Mouse (Mus musculus) MEL (cell line): ENCODE measurements around the gene Tnc.

Experiments
- BHLHE40 ChIP-seq: IDR thresholded peaks from 2 replicates; pipeline ENCODE4 v1.6.1; 2012; ENCODE audit warnings: low read depth, mild to moderate bottlenecking, inconsistent platforms, low read length, improper control_type of control experiment, borderline replicate concordance
- CTCF ChIP-seq, 3 experiments: IDR thresholded peaks in 2 of 3; conservative IDR thresholded peaks in 1 of 3; 2 replicates each; pipeline ENCODE4 v1.5.1; 2011 to 2012; ENCODE audit warnings: low read length in 3 of 3, low read depth in 2 of 3, mild to moderate bottlenecking in 2 of 3, improper control_type of control experiment in 1 of 3, inconsistent platforms in 1 of 3, mixed read lengths in 1 of 3, moderate library complexity in 1 of 3; ENCODE audit not compliant: control insufficient read depth in 1 of 3, insufficient read depth in 1 of 3, poor library complexity in 1 of 3, severe bottlenecking in 1 of 3
- E2F4 ChIP-seq: IDR thresholded peaks from 2 replicates; pipeline ENCODE4 v1.6.1; 2011; ENCODE audit warnings: low read depth, low read length, improper control_type of control experiment, borderline replicate concordance
- GABPA ChIP-seq: IDR thresholded peaks from 2 replicates; pipeline ENCODE4 v1.6.1; 2012; ENCODE audit warnings: low read depth, mild to moderate bottlenecking, inconsistent platforms, low read length, improper control_type of control experiment, moderate library complexity
- HCFC1 ChIP-seq: IDR thresholded peaks from 2 replicates; pipeline ENCODE4 v1.6.1; 2012; ENCODE audit warnings: low read depth, mild to moderate bottlenecking, inconsistent platforms, low read length, improper control_type of control experiment, moderate library complexity
- MAX ChIP-seq: IDR thresholded peaks from 2 replicates; pipeline ENCODE4 v1.6.1; 2011; ENCODE audit warnings: low read length, improper control_type of control experiment
- MEF2A ChIP-seq: IDR thresholded peaks from 2 replicates; pipeline ENCODE4 v1.6.1; 2014; ENCODE audit warnings: low read depth, mild to moderate bottlenecking, inconsistent platforms, low read length, improper control_type of control experiment; ENCODE audit not compliant: poor library complexity, insufficient replicate concordance, severe bottlenecking; ENCODE audit errors: extremely low read depth
- NRF1 ChIP-seq: IDR thresholded peaks from 2 replicates; pipeline ENCODE4 v1.6.1; 2014; ENCODE audit warnings: low read depth, mild to moderate bottlenecking, inconsistent platforms, low read length, improper control_type of control experiment, moderate library complexity; ENCODE audit not compliant: poor library complexity, insufficient read depth, severe bottlenecking
- USF1 ChIP-seq: IDR thresholded peaks from 2 replicates; pipeline ENCODE4 v1.6.1; 2014; ENCODE audit warnings: low read depth, mild to moderate bottlenecking, inconsistent platforms, low read length, improper control_type of control experiment, moderate library complexity
- USF2 ChIP-seq, 2 experiments: IDR thresholded peaks; 2 replicates each; pipeline ENCODE4 v1.6.1; 2011 to 2012; ENCODE audit warnings: improper control_type of control experiment in 2 of 2, low read length in 2 of 2, borderline replicate concordance in 1 of 2, inconsistent platforms in 1 of 2, low read depth in 1 of 2, mild to moderate bottlenecking in 1 of 2; ENCODE audit not compliant: insufficient read depth in 1 of 2
- ZC3H11A ChIP-seq: IDR thresholded peaks from 2 replicates; pipeline ENCODE4 v1.6.1; 2012; ENCODE audit warnings: low read depth, mild to moderate bottlenecking, inconsistent platforms, low read length, improper control_type of control experiment
- ZKSCAN1 ChIP-seq: IDR thresholded peaks from 2 replicates; pipeline ENCODE4 v1.6.1; 2012; ENCODE audit warnings: low read depth, mild to moderate bottlenecking, inconsistent platforms, low read length, improper control_type of control experiment, moderate library complexity

DNA sequence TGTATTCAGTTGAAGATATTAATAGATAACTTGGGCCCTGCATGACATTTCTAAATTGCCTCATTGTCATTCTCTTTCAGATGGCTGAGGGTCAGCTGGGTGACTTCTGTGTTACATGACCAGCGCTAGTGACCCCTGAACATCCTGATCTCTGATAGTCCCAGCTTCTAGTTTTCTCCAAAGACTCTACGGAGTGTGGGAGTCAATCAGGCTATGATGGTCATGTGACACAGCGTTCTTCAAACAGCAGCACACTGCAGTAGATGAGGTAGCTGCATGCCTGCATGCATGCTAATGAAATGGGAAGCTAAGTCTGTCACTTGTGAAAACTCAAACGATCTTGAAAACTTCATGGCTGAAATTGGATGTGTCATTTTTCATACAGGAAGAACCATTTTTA is 41.6 kb downstream of the Tnc start:
- TF ChIP-seq CTCF (IDR thresholded peaks at IDR 0.05 in 2 of 3, conservative IDR thresholded peaks at IDR 0.05 in 1 of 3; ENCODE audit: control insufficient read depth in 1 of 3, insufficient read depth in 1 of 3, low read depth in 2 of 3, low read length in 3 of 3, poor library complexity in 1 of 3, severe bottlenecking in 1 of 3) = no peak
- no peak for TF ChIP-seq NRF1
- no peak for TF ChIP-seq MEF2A
- no peak for TF ChIP-seq ZC3H11A
- no peak for TF ChIP-seq BHLHE40
- TF ChIP-seq ZKSCAN1 = no peak
- no peak for TF ChIP-seq HCFC1
- no peak for TF ChIP-seq USF2 (IDR thresholded peaks at IDR 0.05; ENCODE audit: borderline replicate concordance in 1 of 2, insufficient read depth in 1 of 2, low read depth in 1 of 2, low read length in 2 of 2)
- TF ChIP-seq E2F4 = no peak
- no peak for TF ChIP-seq MAX
- TF ChIP-seq GABPA = no peak
- no peak for TF ChIP-seq USF1
